Mouse (Mus musculus) heart, postnatal 0 days (tissue): Measurements from ENCODE around the gene Frmd4b. TPM values are rescaled to one million over a fixed set of nuclear protein-coding genes. Genes with fewer than 3 reads are reported as not detected.

Experiments
- ATAC-seq: fragments of 200-750 bp; cut with Nextera tagmentation; 2 replicates; pipeline ENCODE4 v1.8.0; 2017; ENCODE audit warnings: low read depth, moderate number of reproducible peaks, moderate library complexity; ENCODE audit not compliant: insufficient read depth
- DNase-seq: peaks from one replicate; pipeline ENCODE4 v3.0.0-alpha.2; 2016; ENCODE audit warnings: low spot score
- H3K27ac ChIP-seq: fragments of 300-500 bp; sonication (generic); 2 replicates; pipeline ENCODE4 v1.5.1; 2014; ENCODE audit warnings: low read depth, mild to moderate bottlenecking
- H3K27me3 ChIP-seq: fragments of 300-500 bp; sonication (generic); 2 replicates; pipeline ENCODE4 v1.6.1; 2014; ENCODE audit warnings: low read length, mixed read lengths; ENCODE audit not compliant: control insufficient read depth, insufficient read depth
- H3K36me3 ChIP-seq: fragments of 300-500 bp; sonication (generic); replicated peaks from 2 replicates; pipeline ENCODE4 v1.6.1; 2014; ENCODE audit warnings: low read length, mixed read lengths; ENCODE audit not compliant: control insufficient read depth, insufficient read depth
- H3K4me1 ChIP-seq: fragments of 300-500 bp; sonication (generic); 2 replicates; pipeline ENCODE4 v1.6.1; 2014; ENCODE audit warnings: antibody characterized with exemption; ENCODE audit not compliant: control insufficient read depth, insufficient read depth
- H3K4me2 ChIP-seq: fragments of 300-500 bp; sonication (generic); 2 replicates; pipeline ENCODE4 v1.6.1; 2014; ENCODE audit warnings: low read depth, mild to moderate bottlenecking, low read length, moderate library complexity
- H3K4me3 ChIP-seq: fragments of 300-500 bp; sonication (generic); 2 replicates; pipeline ENCODE4 v1.5.1; 2014; ENCODE audit warnings: low read depth, low read length
- H3K9ac ChIP-seq: fragments of 300-500 bp; sonication (generic); replicated peaks from 2 replicates; pipeline ENCODE4 v1.6.1; 2014; ENCODE audit warnings: low read depth, low read length, mixed read lengths
- H3K9me3 ChIP-seq: fragments of 300-500 bp; sonication (generic); replicated peaks from 2 replicates; pipeline ENCODE4 v1.6.1; 2016; ENCODE audit warnings: low read length; ENCODE audit not compliant: control insufficient read depth
- CTCF ChIP-seq: IDR thresholded peaks from 2 replicates; pipeline ENCODE4 v1.5.1; 2016; ENCODE audit warnings: antibody characterized with exemption, control low read depth, low read depth
- EP300 ChIP-seq: IDR thresholded peaks from 2 replicates; pipeline ENCODE4 v1.6.1; 2016; ENCODE audit warnings: antibody characterized with exemption, low read depth
- whole genome bisulfite sequencing: fragments of 180-500 bp; shearing (Covaris S2); extraction: QIAGEN DNeasy Blood & Tissue Kit; methylation state at CpG from one replicate; pipeline ENCODE4 v1.1.7; 2014; 5-methylcytosine and 5-hydroxymethylcytosine counted together
- polyA plus RNA-seq: library from polyadenylated mRNA; unstranded; fragments of >200 nt; fragmentation: Nextera tagmentation; extraction: Ambion mirVana; gene quantifications from 2 replicates; pipeline ENCODE4 v1.2.1, GENCODE M21; 2015
- total RNA-seq: library from RNA; depleted of rRNA; stranded (reverse); fragments of >200 nt; gene quantifications from 2 replicates; pipeline ENCODE4 v1.2.3, GENCODE M21; 2014; ENCODE audit warnings: low replicate concordance

Frmd4b gene
- total and polyA plus RNA-seq, 2 experiments from 2014 or later = 6.2 to 19.0 TPM

DNA sequence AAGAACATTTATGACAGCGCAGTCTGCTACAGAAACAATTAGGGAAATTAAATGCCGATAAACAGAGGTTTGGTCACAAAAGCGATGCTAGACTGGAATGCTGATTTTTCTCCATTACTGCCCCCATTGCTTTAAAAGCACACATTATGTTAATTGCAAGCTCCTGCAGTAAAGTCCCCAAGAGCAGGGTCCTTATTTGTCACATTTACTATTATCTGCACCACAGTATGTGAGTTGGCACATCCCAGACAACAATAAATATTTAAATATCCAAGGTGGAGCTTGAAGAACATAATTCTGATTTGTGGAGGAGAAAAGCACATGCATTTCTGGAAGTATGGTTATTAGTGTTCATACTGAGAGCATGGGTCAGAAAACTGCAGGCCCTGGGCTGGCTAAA, 64.8 kb downstream of the Frmd4b start:
- H3K27ac ChIP-seq = no peak overlapping the region
- DNase-seq (no peak), ATAC-seq (no peak)
- H3K4me2 ChIP-seq = no peak overlapping the region
- H3K27me3 ChIP-seq = peaks cover 10% of the 10 kb centered on the region
- no peak overlapping the region for H3K4me3 ChIP-seq
- no peaks in the 10 kb centered on the region; the same call in 1 of the 2 replicates for H3K9me3 ChIP-seq
- H3K9ac ChIP-seq = no peak overlapping the region
- TF ChIP-seq CTCF = no peak
- TF ChIP-seq EP300 = no peak
- H3K4me1 ChIP-seq = peaks cover 4% of the 10 kb centered on the region; the same call in 1 of the 2 replicates
- no peaks in the 10 kb centered on the region for H3K36me3 ChIP-seq
- 86% methylated on average over 3 of the region's 3 CpGs for WGBS

GRCm38 (mm10) chr6:97551884-97552283, 65.5 kb downstream of the Frmd4b start:
- WGBS = 73% methylated on average over 8 of the region's 8 CpGs
- TF ChIP-seq CTCF (no peak), EP300 (no peak)
- no peak for ATAC-seq

DNA sequence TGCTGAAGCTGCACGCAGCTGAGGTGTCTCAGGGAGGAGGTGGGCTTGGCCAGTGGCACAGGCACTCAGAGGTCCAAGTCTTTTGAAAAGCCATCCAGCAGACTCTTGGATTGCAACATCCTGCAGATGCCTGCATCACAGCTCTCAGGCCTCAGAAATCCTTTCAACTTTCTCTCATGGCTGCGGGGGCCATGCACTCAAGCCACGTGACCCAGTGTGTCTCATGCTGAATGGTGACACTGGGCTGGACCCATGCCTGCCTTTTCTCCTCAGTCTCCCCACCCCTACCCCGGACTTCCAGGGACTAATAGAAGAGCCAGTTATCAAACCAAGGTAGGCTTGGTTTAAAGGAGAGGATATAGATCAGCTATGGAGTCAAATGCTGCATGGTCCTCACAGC, 66.2 kb downstream of the Frmd4b start:
- no peaks in the 10 kb centered on the region for H3K36me3 ChIP-seq
- TF ChIP-seq CTCF = no peak
- TF ChIP-seq EP300 = no peak
- 88% methylated on average over 4 of the region's 4 CpGs for WGBS

More at GRCm38 (mm10) chr6:97551884-97552283, 65.5 kb downstream of the Frmd4b start:
- no peak overlapping the region for H3K9ac ChIP-seq
- H3K4me2 ChIP-seq = no peak overlapping the region
- no peaks in the 10 kb centered on the region for H3K36me3 ChIP-seq
- no peak overlapping the region for H3K4me3 ChIP-seq
- no peaks in the 10 kb centered on the region; the same call in 1 of the 2 replicates for H3K9me3 ChIP-seq
- H3K27me3 ChIP-seq = peaks cover 10% of the 10 kb centered on the region
- H3K27ac ChIP-seq = no peak overlapping the region
- peaks cover 4% of the 10 kb centered on the region; the same call in 1 of the 2 replicates for H3K4me1 ChIP-seq
- DNase-seq = no peak

GRCm38 (mm10) chr6:97540458-97540857, 76.9 kb downstream of the Frmd4b start:
- H3K27me3 ChIP-seq = peaks cover 86% of the 10 kb centered on the region
- DNase-seq (no peak), ATAC-seq (no peak)
- TF ChIP-seq EP300 = no peak
- no peak for TF ChIP-seq CTCF
- no peaks in the 10 kb centered on the region for H3K9me3 ChIP-seq
- no peak overlapping the region for H3K4me3 ChIP-seq
- H3K9ac ChIP-seq = no peak overlapping the region
- no peaks in the 10 kb centered on the region for H3K4me1 ChIP-seq
- WGBS = 87% methylated on average over 2 of the region's 2 CpGs
- H3K4me2 ChIP-seq = no peak overlapping the region
- H3K27ac ChIP-seq = no peak overlapping the region
- H3K36me3 ChIP-seq = no peaks in the 10 kb centered on the region

More for the DNA sequence above, 66.2 kb downstream of the Frmd4b start:
- Histone ChIP-seq H3K9ac (no peak overlapping the region), H3K27ac (no peak overlapping the region), H3K4me3 (no peak overlapping the region), H3K9me3 (no peaks in the 10 kb centered on the region; the same call in 1 of the 2 replicates), H3K4me1 (peaks cover 4% of the 10 kb centered on the region; the same call in 1 of the 2 replicates), H3K4me2 (no peak overlapping the region), H3K27me3 (peaks cover 13% of the 10 kb centered on the region)
- ATAC-seq = no peak
- DNase-seq = no peak

- 71% methylated on average over 9 of the region's 9 CpGs for WGBS
- DNase-seq = peak; percentile 22
These were observed 81.4 kb downstream of the Frmd4b start for GRCm38 (mm10) chr6:97535763-97536445.

More at GRCm38 (mm10) chr6:97535763-97536445, 81.4 kb downstream of the Frmd4b start:
- TF ChIP-seq CTCF = no peak
- no peak for TF ChIP-seq EP300
- H3K4me2 ChIP-seq = no peak overlapping the region
- no peak overlapping the region for H3K4me3 ChIP-seq
- H3K36me3 ChIP-seq = no peaks in the 10 kb centered on the region
- ATAC-seq = peak; percentile 62; the same call in 1 of the 2 replicates
- no peaks in the 10 kb centered on the region for H3K4me1 ChIP-seq
- peaks cover 88% of the 10 kb centered on the region for H3K27me3 ChIP-seq
- H3K9ac ChIP-seq = no peak overlapping the region
- H3K9me3 ChIP-seq = 0 out of 2 replicates have a peak, but pooled peaks cover 5% of the 10 kb centered on the region
- H3K27ac ChIP-seq = no peak overlapping the region
